Mouse (Mus musculus): ENCODE data around the gene Gli3.

DNA sequence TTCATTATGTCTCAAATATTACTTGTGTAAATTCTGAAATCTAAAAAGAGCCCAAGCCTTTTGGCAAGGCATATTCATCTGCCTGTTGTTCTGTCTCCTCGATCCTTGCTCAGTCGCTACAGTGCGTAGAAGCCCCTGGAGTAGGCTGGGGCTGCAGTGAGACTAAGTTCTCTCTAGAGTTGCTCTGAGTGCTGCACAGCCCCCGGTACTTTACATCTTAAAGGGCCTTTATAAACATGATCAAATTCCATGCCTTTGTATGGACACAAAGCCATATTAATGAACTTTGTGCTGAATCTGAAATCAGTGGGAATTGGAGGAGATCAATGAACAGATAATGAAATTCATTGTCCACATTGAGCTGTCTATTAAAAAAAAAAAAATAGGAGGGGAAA is 251.3 kb downstream of the Gli3 start:
- TF ChIP-seq CTCF (IDR thresholded peaks at IDR 0.05; ENCODE audit: low read depth, low read length): no peak
- no peak for TF ChIP-seq POLR2AphosphoS5 (IDR thresholded peaks at IDR 0.05; ENCODE audit: insufficient replicate concordance, low read depth, low read length)
- no peak for TF ChIP-seq GATA1 (IDR thresholded peaks at IDR 0.05; ENCODE audit: borderline replicate concordance, low read length)
- TF ChIP-seq TAL1 (conservative IDR thresholded peaks at IDR 0.05; ENCODE audit: low read depth, low read length): no peak
